Mouse (Mus musculus) forebrain, embryonic 10.5 days (tissue): ENCODE measurements around the gene Chmp6. TPM values are rescaled to one million over a fixed set of nuclear protein-coding genes. Genes with fewer than 3 reads are reported as not detected.

Experiments used
- DNase-seq: peaks from one replicate; pipeline ENCODE4 v3.0.0-alpha.2; 2017; ENCODE audit warnings: low spot score; ENCODE audit errors: extremely low spot score
- H3K27ac ChIP-seq: fragments of 300-500 bp; sonication (generic); 2 replicates; pipeline ENCODE4 v1.5.1; 2016; ENCODE audit warnings: mild to moderate bottlenecking
- H3K27me3 ChIP-seq: fragments of 300-500 bp; sonication (generic); 2 replicates; pipeline ENCODE4 v1.6.1; 2016; ENCODE audit warnings: mild to moderate bottlenecking; ENCODE audit not compliant: poor library complexity, severe bottlenecking
- H3K36me3 ChIP-seq: fragments of 300-500 bp; sonication (generic); replicated peaks from 2 replicates; pipeline ENCODE4 v1.6.1; 2016; ENCODE audit warnings: mild to moderate bottlenecking, moderate library complexity
- H3K4me1 ChIP-seq: fragments of 300-500 bp; sonication (generic); 2 replicates; pipeline ENCODE4 v1.6.1; 2016
- H3K4me3 ChIP-seq: fragments of 300-500 bp; sonication (generic); 2 replicates; pipeline ENCODE4 v1.5.1; 2016; ENCODE audit warnings: mild to moderate bottlenecking, moderate library complexity
- H3K9me3 ChIP-seq: fragments of 300-500 bp; sonication (generic); 2 replicates; pipeline ENCODE4 v1.6.1; 2016; ENCODE audit warnings: mild to moderate bottlenecking, moderate library complexity
- WGBS: fragments of 180-500 bp; shearing (Covaris S2); methylation state at CpG from one replicate; pipeline ENCODE4 v1.1.7; 2016; 5-methylcytosine and 5-hydroxymethylcytosine counted together
- polyA plus RNA-seq: library from polyadenylated mRNA; unstranded; fragments of >200 nt; fragmentation: Nextera tagmentation; extraction: Ambion mirVana; gene quantifications from 2 replicates; pipeline ENCODE4 v1.2.1, GENCODE M21; 2016

Gene Chmp6
- polyA plus RNA-seq, 1 experiment from 2014 or later: 124 TPM

- Histone ChIP-seq H3K27ac (peak overlapping the region; percentile 66), H3K4me3 (no peak overlapping the region), H3K9me3 (no peaks in the 10 kb centered on the region), H3K27me3 (no peaks in the 10 kb centered on the region), H3K36me3 (peaks cover 93% of the 10 kb centered on the region), H3K4me1 (peaks cover 22% of the 10 kb centered on the region)
- whole genome bisulfite sequencing: 61% methylated on average over 10 of the region's 10 CpGs
- no peak for DNase-seq
Observed at GRCm38 (mm10) chr11:119893667-119894236, 19.5 kb upstream of the Chmp6 start.

- peaks cover 93% of the 10 kb centered on the region for H3K36me3 ChIP-seq
- H3K27ac ChIP-seq: peak overlapping the region; percentile 48; the same call in 1 of the 2 replicates
Observed at GRCm38 (mm10) chr11:119894634-119895033, 18.6 kb upstream of the Chmp6 start.

DNA sequence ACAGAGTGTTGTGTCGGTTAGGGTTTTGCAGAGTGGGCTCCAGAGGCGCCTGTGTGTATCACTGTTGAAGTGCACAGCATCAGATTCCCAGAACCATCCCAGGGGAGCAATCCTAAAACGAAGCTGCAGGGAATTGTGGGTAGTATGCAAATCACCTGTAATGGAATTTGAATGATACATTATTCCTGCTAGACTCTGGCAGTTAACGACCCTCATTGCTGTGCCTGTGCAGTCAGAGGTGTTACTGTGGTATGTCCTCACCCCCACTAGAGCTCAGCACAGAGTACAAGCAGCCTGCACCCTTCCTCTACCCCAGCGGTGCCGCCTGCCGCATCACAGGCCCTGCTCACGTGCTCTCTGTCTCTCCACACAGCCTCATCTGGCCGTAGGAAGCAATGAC is 16.2 kb upstream of the Chmp6 start:
- no peak for DNase-seq
- Histone ChIP-seq H3K9me3 (no peaks in the 10 kb centered on the region), H3K4me3 (no peak overlapping the region), H3K27me3 (no peaks in the 10 kb centered on the region), H3K4me1 (peaks cover 29% of the 10 kb centered on the region), H3K27ac (0 out of 2 replicates have a peak overlapping the region, but pooled peaks have one; percentile 31), H3K36me3 (peaks cover 71% of the 10 kb centered on the region)
- 88% methylated on average over 9 of the region's 9 CpGs for WGBS

More at GRCm38 (mm10) chr11:119894634-119895033, 18.6 kb upstream of the Chmp6 start:
- Histone ChIP-seq H3K4me1 (peaks cover 27% of the 10 kb centered on the region), H3K9me3 (no peaks in the 10 kb centered on the region), H3K4me3 (no peak overlapping the region), H3K27me3 (no peaks in the 10 kb centered on the region)
- WGBS: 66% methylated on average over 6 of the region's 6 CpGs
- no peak for DNase-seq

- Histone ChIP-seq H3K4me1 (peaks cover 15% of the 10 kb centered on the region), H3K4me3 (no peak overlapping the region), H3K27me3 (no peaks in the 10 kb centered on the region), H3K27ac (no peak overlapping the region), H3K36me3 (peaks cover 55% of the 10 kb centered on the region), H3K9me3 (no peaks in the 10 kb centered on the region)
- no peak for DNase-seq
- 91% methylated on average over 11 of the region's 11 CpGs for WGBS
Observed at GRCm38 (mm10) chr11:119898976-119899375, 14.3 kb upstream of the Chmp6 start.

- H3K36me3 ChIP-seq: peaks cover 33% of the 10 kb centered on the region
- no peaks in the 10 kb centered on the region for H3K9me3 ChIP-seq
- no peak overlapping the region for H3K27ac ChIP-seq
- WGBS: 77% methylated on average over 4 of the region's 4 CpGs
- DNase-seq: no peak
- peaks cover 16% of the 10 kb centered on the region for H3K4me1 ChIP-seq
- H3K4me3 ChIP-seq: no peak overlapping the region
- peaks cover 4% of the 10 kb centered on the region; the same call in 1 of the 2 replicates for H3K27me3 ChIP-seq
Observed at GRCm38 (mm10) chr11:119901174-119901573, 12.1 kb upstream of the Chmp6 start.

DNA sequence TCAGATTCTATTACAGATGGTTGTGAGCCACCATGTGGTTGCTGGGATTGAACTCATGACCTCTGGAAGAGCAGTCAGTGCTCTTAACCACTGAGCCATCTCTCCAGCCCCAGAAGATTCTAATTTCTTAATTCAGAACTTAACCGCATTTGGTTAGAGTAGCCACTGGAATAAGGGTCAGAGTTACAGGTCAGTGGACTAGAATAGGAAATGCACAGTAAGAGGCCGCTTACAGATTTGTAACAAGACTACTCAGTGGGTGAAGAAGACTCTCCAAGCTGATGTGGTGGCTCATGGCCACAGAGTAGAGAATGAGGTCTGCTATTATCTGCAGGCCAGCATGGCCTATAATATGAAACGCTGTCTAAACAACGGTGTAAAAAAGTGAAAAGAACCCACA is 10.3 kb upstream of the Chmp6 start:
- Histone ChIP-seq H3K9me3 (no peaks in the 10 kb centered on the region), H3K36me3 (peaks cover 18% of the 10 kb centered on the region), H3K27me3 (peaks cover 4% of the 10 kb centered on the region; the same call in 1 of the 2 replicates), H3K27ac (no peak overlapping the region), H3K4me1 (peaks cover 27% of the 10 kb centered on the region), H3K4me3 (no peak overlapping the region)
- no peak for DNase-seq
- 81% methylated on average over 4 of the region's 4 CpGs for WGBS

GRCm38 (mm10) chr11:119904621-119905286 is 8.5 kb upstream of the Chmp6 start:
- H3K4me1 ChIP-seq: peaks cover 40% of the 10 kb centered on the region
- peak; percentile 67 for DNase-seq
- no peaks in the 10 kb centered on the region for H3K36me3 ChIP-seq
- no peak overlapping the region for H3K27ac ChIP-seq
- 37% methylated on average over 5 of the region's 5 CpGs for WGBS
- H3K27me3 ChIP-seq: peaks cover 15% of the 10 kb centered on the region
- no peaks in the 10 kb centered on the region for H3K9me3 ChIP-seq
- no peak overlapping the region for H3K4me3 ChIP-seq

- H3K27me3 ChIP-seq: peaks cover 15% of the 10 kb centered on the region
- H3K4me1 ChIP-seq: peaks cover 43% of the 10 kb centered on the region
- H3K4me3 ChIP-seq: no peak overlapping the region
- H3K9me3 ChIP-seq: no peaks in the 10 kb centered on the region
- no peak for DNase-seq
- H3K36me3 ChIP-seq: no peaks in the 10 kb centered on the region
- 91% methylated on average over 5 of the region's 5 CpGs for WGBS
- H3K27ac ChIP-seq: no peak overlapping the region
Observed at GRCm38 (mm10) chr11:119905794-119906193, 7.4 kb upstream of the Chmp6 start.

GRCm38 (mm10) chr11:119907006-119907650 is 6.1 kb upstream of the Chmp6 start:
- Histone ChIP-seq H3K27me3 (peaks cover 15% of the 10 kb centered on the region), H3K27ac (no peak overlapping the region), H3K4me1 (peaks cover 41% of the 10 kb centered on the region), H3K4me3 (no peak overlapping the region), H3K36me3 (no peaks in the 10 kb centered on the region), H3K9me3 (no peaks in the 10 kb centered on the region)
- 30% methylated on average over 7 of the region's 7 CpGs for WGBS
- DNase-seq: no peak

DNA sequence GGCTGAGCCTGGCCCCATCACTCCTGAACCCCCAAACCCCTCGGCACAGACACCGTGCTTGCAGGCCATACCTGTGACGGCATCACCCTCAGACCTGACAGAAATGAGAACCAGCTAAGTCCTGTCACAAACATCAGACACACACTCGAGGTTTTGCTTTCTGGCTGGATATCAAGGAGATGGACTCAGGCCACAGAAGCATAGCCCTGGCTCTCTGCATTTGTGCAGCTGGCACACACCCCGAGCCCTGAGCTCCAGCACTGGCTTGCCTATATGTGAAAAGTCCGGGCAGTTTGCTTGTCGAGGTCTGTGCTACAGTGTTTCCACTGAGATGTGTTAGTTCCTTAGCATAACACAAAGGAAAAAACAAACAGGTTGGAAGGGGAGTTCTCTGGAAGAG is 5.5 kb upstream of the Chmp6 start:
- DNase-seq: no peak
- Histone ChIP-seq H3K4me1 (peaks cover 47% of the 10 kb centered on the region), H3K27ac (no peak overlapping the region), H3K4me3 (no peak overlapping the region), H3K27me3 (peaks cover 15% of the 10 kb centered on the region), H3K9me3 (no peaks in the 10 kb centered on the region), H3K36me3 (no peaks in the 10 kb centered on the region)
- WGBS: 55% methylated on average over 7 of the region's 7 CpGs

GRCm38 (mm10) chr11:119909436-119909835 is 3.8 kb upstream of the Chmp6 start:
- DNase-seq: peak; percentile 73
- peaks cover 62% of the 10 kb centered on the region for H3K4me1 ChIP-seq
- peaks cover 15% of the 10 kb centered on the region for H3K27me3 ChIP-seq
- H3K4me3 ChIP-seq: 0 out of 2 replicates have a peak overlapping the region, but pooled peaks have one; percentile 20
- H3K27ac ChIP-seq: peak overlapping the region; percentile 52; the same call in 1 of the 2 replicates
- WGBS: 2% methylated on average over 5 of the region's 5 CpGs
- no peaks in the 10 kb centered on the region for H3K36me3 ChIP-seq
- H3K9me3 ChIP-seq: no peaks in the 10 kb centered on the region

- Histone ChIP-seq H3K4me1 (peaks cover 62% of the 10 kb centered on the region), H3K9me3 (no peaks in the 10 kb centered on the region), H3K27me3 (peaks cover 11% of the 10 kb centered on the region), H3K4me3 (peak overlapping the region; percentile 99), H3K36me3 (peaks cover 26% of the 10 kb centered on the region), H3K27ac (peak overlapping the region; percentile 96)
- DNase-seq: no peak
- 7% methylated on average over 7 of the region's 7 CpGs for WGBS
Observed at GRCm38 (mm10) chr11:119912845-119913244, 396 bp upstream of the Chmp6 start.

DNA sequence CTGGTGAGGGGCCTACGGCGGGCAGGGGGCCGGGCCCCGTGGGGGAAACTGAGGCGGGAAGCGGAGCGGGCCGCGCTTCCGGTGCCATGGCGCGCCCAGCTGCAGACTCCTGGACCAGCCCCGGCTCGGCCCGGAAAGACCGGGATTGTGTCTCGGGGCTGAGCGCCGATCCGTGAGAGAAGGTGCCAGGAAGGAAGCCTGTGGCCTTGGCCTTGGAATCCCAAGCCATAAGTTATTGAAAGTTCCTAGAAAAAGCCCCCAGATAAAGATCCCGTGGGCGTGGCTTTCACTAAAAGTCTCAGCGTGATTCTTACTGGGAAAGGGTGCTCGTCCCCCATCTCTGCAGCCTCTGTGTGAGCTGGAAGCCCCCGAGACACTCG is 684 bp downstream of the Chmp6 start:
- WGBS: under 1% methylated on average over 26 of the region's 26 CpGs
- Histone ChIP-seq H3K27ac (peak overlapping the region; percentile 96), H3K4me3 (peak overlapping the region; percentile 99), H3K4me1 (peaks cover 51% of the 10 kb centered on the region), H3K36me3 (peaks cover 37% of the 10 kb centered on the region), H3K27me3 (peaks cover under 1% of the 10 kb centered on the region), H3K9me3 (no peaks in the 10 kb centered on the region)
- no peak for DNase-seq
